Mouse (Mus musculus) MEL (cell line): ENCODE data around the gene 2310033P09Rik. TPM values are rescaled to one million over a fixed set of nuclear protein-coding genes. Genes with fewer than 3 reads are reported as not detected.

Experiments used
- DNase-seq: peaks from one replicate; pipeline ENCODE4 v3.0.0; 2011; ENCODE audit warnings: low read depth, low spot score
- H3K27ac ChIP-seq: 2 replicates; pipeline ENCODE4 v1.5.1; 2012; ENCODE audit warnings: low read depth, mild to moderate bottlenecking, control low read depth, low read length, moderate library complexity; ENCODE audit not compliant: control insufficient read depth
- H3K27me3 ChIP-seq, 2 experiments: fragments of 150-350 bp in 1 of 2; sonication (generic) in 1 of 2; 2 replicates each; pipeline ENCODE4 v1.6.1; 2012; ENCODE audit warnings: low read length in 2 of 2, mild to moderate bottlenecking in 2 of 2, improper control_type of control experiment in 1 of 2, moderate library complexity in 1 of 2; ENCODE audit not compliant: insufficient read depth in 2 of 2, control insufficient read depth in 1 of 2
- H3K36me3 ChIP-seq, 2 experiments: 2 replicates each; pipeline ENCODE4 v1.6.1; 2012 to 2014; ENCODE audit warnings: low read length in 2 of 2, improper control_type of control experiment in 1 of 2, inconsistent platforms in 1 of 2, mild to moderate bottlenecking in 1 of 2; ENCODE audit not compliant: insufficient read depth in 2 of 2, control insufficient read depth in 1 of 2
- H3K4me1 ChIP-seq, 2 experiments: fragments of 150-350 bp in 1 of 2; sonication (generic) in 1 of 2; 2 replicates each; pipeline ENCODE4 v1.6.1; 2012; ENCODE audit warnings: low read length in 2 of 2, improper control_type of control experiment in 1 of 2, mild to moderate bottlenecking in 1 of 2; ENCODE audit not compliant: insufficient read depth in 2 of 2, control insufficient read depth in 1 of 2
- H3K4me3 ChIP-seq, 2 experiments: fragments of 150-350 bp in 1 of 2; sonication (generic) in 1 of 2; 2 replicates each; pipeline ENCODE4 v1.5.1; 2012; ENCODE audit warnings: low read depth in 2 of 2, low read length in 2 of 2, mild to moderate bottlenecking in 2 of 2, moderate library complexity in 2 of 2, control low read depth in 1 of 2, improper control_type of control experiment in 1 of 2; ENCODE audit not compliant: control insufficient read depth in 1 of 2, insufficient read depth in 1 of 2
- H3K79me2 ChIP-seq: 2 replicates; pipeline ENCODE4 v1.6.1; 2012; ENCODE audit warnings: mild to moderate bottlenecking, low read length, moderate library complexity; ENCODE audit not compliant: control insufficient read depth, poor library complexity, insufficient read depth
- H3K9ac ChIP-seq: 2 replicates; pipeline ENCODE4 v1.6.1; 2012; ENCODE audit warnings: low read depth, mild to moderate bottlenecking, control low read depth, low read length, moderate library complexity; ENCODE audit not compliant: control insufficient read depth, poor library complexity, severe bottlenecking
- H3K9me3 ChIP-seq: fragments of 150-350 bp; sonication (generic); replicated peaks from 2 replicates; pipeline ENCODE4 v1.6.1; 2012; ENCODE audit warnings: mild to moderate bottlenecking, low read length, improper control_type of control experiment, moderate library complexity; ENCODE audit not compliant: insufficient read depth
- BHLHE40 ChIP-seq: IDR thresholded peaks from 2 replicates; pipeline ENCODE4 v1.6.1; 2012; ENCODE audit warnings: low read depth, mild to moderate bottlenecking, inconsistent platforms, low read length, improper control_type of control experiment, borderline replicate concordance
- CTCF ChIP-seq, 3 experiments: IDR thresholded peaks in 2 of 3; conservative IDR thresholded peaks in 1 of 3; 2 replicates each; pipeline ENCODE4 v1.5.1; 2011 to 2012; ENCODE audit warnings: low read length in 3 of 3, low read depth in 2 of 3, mild to moderate bottlenecking in 2 of 3, improper control_type of control experiment in 1 of 3, inconsistent platforms in 1 of 3, mixed read lengths in 1 of 3, moderate library complexity in 1 of 3; ENCODE audit not compliant: control insufficient read depth in 1 of 3, insufficient read depth in 1 of 3, poor library complexity in 1 of 3, severe bottlenecking in 1 of 3
- E2F4 ChIP-seq: IDR thresholded peaks from 2 replicates; pipeline ENCODE4 v1.6.1; 2011; ENCODE audit warnings: low read depth, low read length, improper control_type of control experiment, borderline replicate concordance
- ELF1 ChIP-seq: IDR thresholded peaks from 2 replicates; pipeline ENCODE4 v1.6.1; 2014; ENCODE audit warnings: low read depth, mild to moderate bottlenecking, inconsistent platforms, low read length, improper control_type of control experiment, moderate library complexity
- EP300 ChIP-seq, 2 experiments: IDR thresholded peaks; 2 replicates each; pipeline ENCODE4 v1.6.1; 2011; ENCODE audit warnings: improper control_type of control experiment in 2 of 2, low read length in 2 of 2, low read depth in 1 of 2, mild to moderate bottlenecking in 1 of 2
- GABPA ChIP-seq: IDR thresholded peaks from 2 replicates; pipeline ENCODE4 v1.6.1; 2012; ENCODE audit warnings: low read depth, mild to moderate bottlenecking, inconsistent platforms, low read length, improper control_type of control experiment, moderate library complexity
- KAT2A ChIP-seq: conservative IDR thresholded peaks from 2 replicates; pipeline ENCODE4 v1.6.1; 2012; ENCODE audit warnings: low read depth, low read length, improper control_type of control experiment, inconsistent platforms
- MAFK ChIP-seq: IDR thresholded peaks from 2 replicates; pipeline ENCODE4 v1.6.1; 2011; ENCODE audit warnings: low read depth, mild to moderate bottlenecking, low read length, improper control_type of control experiment, borderline replicate concordance
- MAZ ChIP-seq: IDR thresholded peaks from 2 replicates; pipeline ENCODE4 v1.6.1; 2012; ENCODE audit warnings: low read depth, mild to moderate bottlenecking, inconsistent platforms, low read length, improper control_type of control experiment
- MEF2A ChIP-seq: IDR thresholded peaks from 2 replicates; pipeline ENCODE4 v1.6.1; 2014; ENCODE audit warnings: low read depth, mild to moderate bottlenecking, inconsistent platforms, low read length, improper control_type of control experiment; ENCODE audit not compliant: poor library complexity, insufficient replicate concordance, severe bottlenecking; ENCODE audit errors: extremely low read depth
- MXI1 ChIP-seq: IDR thresholded peaks from 2 replicates; pipeline ENCODE4 v1.6.1; 2011; ENCODE audit warnings: mild to moderate bottlenecking, low read depth, low read length, improper control_type of control experiment
- MYB ChIP-seq: IDR thresholded peaks from 2 replicates; pipeline ENCODE4 v1.6.1; 2011; ENCODE audit warnings: mild to moderate bottlenecking, low read depth, low read length, improper control_type of control experiment
- NELFE ChIP-seq: IDR thresholded peaks from 2 replicates; pipeline ENCODE4 v1.6.1; 2011; ENCODE audit warnings: low read depth, low read length, improper control_type of control experiment
- NRF1 ChIP-seq: IDR thresholded peaks from 2 replicates; pipeline ENCODE4 v1.6.1; 2014; ENCODE audit warnings: low read depth, mild to moderate bottlenecking, inconsistent platforms, low read length, improper control_type of control experiment, moderate library complexity; ENCODE audit not compliant: poor library complexity, insufficient read depth, severe bottlenecking
- POLR2A ChIP-seq, 2 experiments: IDR thresholded peaks; 2 replicates each; pipeline ENCODE4 v1.6.1; 2011 to 2012; ENCODE audit warnings: low read length in 2 of 2, mild to moderate bottlenecking in 2 of 2, control low read depth in 1 of 2, improper control_type of control experiment in 1 of 2, low read depth in 1 of 2, moderate library complexity in 1 of 2; ENCODE audit not compliant: control insufficient read depth in 1 of 2, insufficient read depth in 1 of 2, poor library complexity in 1 of 2
- POLR2AphosphoS2 ChIP-seq: IDR thresholded peaks from 2 replicates; pipeline ENCODE4 v1.6.1; 2011; ENCODE audit warnings: low read length, improper control_type of control experiment
- POLR2AphosphoS5 ChIP-seq: IDR thresholded peaks from 2 replicates; pipeline ENCODE4 v1.6.1; 2012; ENCODE audit warnings: low read depth, borderline replicate concordance, mild to moderate bottlenecking, inconsistent platforms, low read length, moderate library complexity, mixed read lengths
- RCOR1 ChIP-seq: IDR thresholded peaks from 2 replicates; pipeline ENCODE4 v1.6.1; 2012; ENCODE audit warnings: low read depth, mild to moderate bottlenecking, inconsistent platforms, low read length, improper control_type of control experiment
- SIN3A ChIP-seq: IDR thresholded peaks from 2 replicates; pipeline ENCODE4 v1.6.1; 2012; ENCODE audit warnings: low read length, improper control_type of control experiment, inconsistent platforms
- TAL1 ChIP-seq: IDR thresholded peaks from 2 replicates; pipeline ENCODE4 v1.6.1; 2012; ENCODE audit warnings: mild to moderate bottlenecking, inconsistent platforms, low read length, moderate library complexity, mixed read lengths
- TBP ChIP-seq: IDR thresholded peaks from 2 replicates; pipeline ENCODE4 v1.8.0; 2011; ENCODE audit warnings: low read depth, low read length, improper control_type of control experiment
- TCF12 ChIP-seq: IDR thresholded peaks from 2 replicates; pipeline ENCODE4 v1.6.1; 2014; ENCODE audit warnings: low read depth, mild to moderate bottlenecking, inconsistent platforms, low read length, improper control_type of control experiment, moderate library complexity
- UBTF ChIP-seq: IDR thresholded peaks from 2 replicates; pipeline ENCODE4 v1.6.1; 2012; ENCODE audit warnings: low read depth, mild to moderate bottlenecking, inconsistent platforms, low read length, improper control_type of control experiment, moderate library complexity, borderline replicate concordance; ENCODE audit not compliant: insufficient read depth
- USF2 ChIP-seq, 2 experiments: IDR thresholded peaks; 2 replicates each; pipeline ENCODE4 v1.6.1; 2011 to 2012; ENCODE audit warnings: improper control_type of control experiment in 2 of 2, low read length in 2 of 2, borderline replicate concordance in 1 of 2, inconsistent platforms in 1 of 2, low read depth in 1 of 2, mild to moderate bottlenecking in 1 of 2; ENCODE audit not compliant: insufficient read depth in 1 of 2
- ZC3H11A ChIP-seq: IDR thresholded peaks from 2 replicates; pipeline ENCODE4 v1.6.1; 2012; ENCODE audit warnings: low read depth, mild to moderate bottlenecking, inconsistent platforms, low read length, improper control_type of control experiment
- ZMIZ1 ChIP-seq: IDR thresholded peaks from 2 replicates; pipeline ENCODE4 v1.6.1; 2012; ENCODE audit warnings: low read depth, mild to moderate bottlenecking, inconsistent platforms, low read length, improper control_type of control experiment, moderate library complexity
- polyA plus RNA-seq, 2 experiments: library from polyadenylated mRNA; stranded (reverse) in 1 of 2; unstranded in 1 of 2; fragments of >175 nt in 1 of 2; fragments of >200 nt in 1 of 2; gene quantifications; 2 replicates each; pipeline versions ENCODE4 v1.2.1 to v1.2.4; 2012; ENCODE audit warnings: low replicate concordance in 2 of 2, low read depth in 1 of 2; ENCODE audit not compliant: insufficient read length in 2 of 2, insufficient read depth in 1 of 2, missing spikeins in 1 of 2
- total RNA-seq: library from RNA; depleted of rRNA; stranded (reverse); fragments of 300-350 nt; gene quantifications from 2 replicates; pipeline ENCODE4 v1.2.3, GENCODE M21; 2012

Gene 2310033P09Rik
- total and polyA plus RNA-seq, 3 experiments = 35.5 to 59.8 TPM; not detected in 1

- no peak overlapping the region for H3K4me3 ChIP-seq
- H3K27ac ChIP-seq = no peak overlapping the region
- H3K79me2 ChIP-seq = no peaks in the 10 kb centered on the region
- H3K9ac ChIP-seq = no peak overlapping the region
- TF ChIP-seq NRF1 (no peak), ZC3H11A (no peak), MAZ (no peak), POLR2AphosphoS2 (no peak), ELF1 (no peak), CTCF (IDR thresholded peaks at IDR 0.05 in 2 of 3, conservative IDR thresholded peaks at IDR 0.05 in 1 of 3; ENCODE audit: control insufficient read depth in 1 of 3, insufficient read depth in 1 of 3, low read depth in 2 of 3, low read length in 3 of 3, poor library complexity in 1 of 3, severe bottlenecking in 1 of 3) (no peak), MYB (no peak), E2F4 (no peak), TBP (no peak), BHLHE40 (no peak), POLR2A (IDR thresholded peaks at IDR 0.05; ENCODE audit: control insufficient read depth in 1 of 2, insufficient read depth in 1 of 2, low read depth in 1 of 2, low read length in 2 of 2, poor library complexity in 1 of 2) (no peak), MEF2A (no peak), GABPA (no peak), KAT2A (no peak), POLR2AphosphoS5 (no peak), NELFE (no peak)
- H3K36me3 ChIP-seq = peaks cover 0 to 29% of the 10 kb centered on the region in 2 experiments; a peak in 2 of 4 replicates
- no peak for DNase-seq
- H3K9me3 ChIP-seq = no peaks in the 10 kb centered on the region
- peaks cover 29 to 33% of the 10 kb centered on the region in 2 experiments for H3K4me1 ChIP-seq
- H3K27me3 ChIP-seq = no peaks in the 10 kb centered on the region
Measured at GRCm38 (mm10) chr11:59169807-59170206, 38.3 kb upstream of the 2310033P09Rik start.

DNA sequence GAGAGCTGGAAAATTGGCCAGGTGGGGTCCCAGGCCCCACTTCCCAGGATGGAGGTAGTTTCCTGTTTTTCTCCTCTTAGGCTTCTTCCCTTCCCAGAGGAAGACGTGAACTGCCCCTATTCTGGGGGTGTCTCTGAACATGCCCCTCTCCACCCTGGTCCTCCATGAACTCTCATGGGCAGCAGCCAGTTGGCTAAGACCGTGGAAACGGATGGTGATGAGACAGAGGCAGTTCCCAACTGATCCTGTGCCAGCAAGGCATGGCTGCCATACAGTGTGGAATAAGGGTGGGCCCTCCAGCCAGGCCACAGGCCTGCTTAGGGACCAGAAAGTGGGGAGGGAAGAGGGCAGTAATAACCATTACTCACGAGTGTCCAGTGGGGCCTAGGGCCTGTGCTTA is 37.6 kb upstream of the 2310033P09Rik start:
- H3K9me3 ChIP-seq = no peaks in the 10 kb centered on the region
- H3K9ac ChIP-seq = no peak overlapping the region
- H3K27me3 ChIP-seq = no peaks in the 10 kb centered on the region
- DNase-seq = no peak
- H3K4me1 ChIP-seq = peaks cover 29 to 32% of the 10 kb centered on the region in 2 experiments
- no peak overlapping the region for H3K27ac ChIP-seq
- H3K36me3 ChIP-seq = peaks cover 0 to 25% of the 10 kb centered on the region in 2 experiments; a peak in 2 of 4 replicates
- TF ChIP-seq MAFK = no peak
- no peak for TF ChIP-seq MAZ
- no peak for TF ChIP-seq USF2 (IDR thresholded peaks at IDR 0.05; ENCODE audit: borderline replicate concordance in 1 of 2, insufficient read depth in 1 of 2, low read depth in 1 of 2, low read length in 2 of 2)
- no peak for TF ChIP-seq UBTF
- no peak for TF ChIP-seq SIN3A
- TF ChIP-seq TCF12 = no peak
- TF ChIP-seq ZMIZ1 = no peak
- TF ChIP-seq CTCF (IDR thresholded peaks at IDR 0.05 in 2 of 3, conservative IDR thresholded peaks at IDR 0.05 in 1 of 3; ENCODE audit: control insufficient read depth in 1 of 3, insufficient read depth in 1 of 3, low read depth in 2 of 3, low read length in 3 of 3, poor library complexity in 1 of 3, severe bottlenecking in 1 of 3) = no peak
- no peak for TF ChIP-seq MEF2A
- TF ChIP-seq MYB = no peak
- TF ChIP-seq TAL1 = no peak
- no peak for TF ChIP-seq EP300 (IDR thresholded peaks at IDR 0.05; ENCODE audit: low read depth in 1 of 2, low read length in 2 of 2)
- TF ChIP-seq POLR2AphosphoS2 = no peak
- no peak for TF ChIP-seq RCOR1
- TF ChIP-seq KAT2A = no peak
- no peak for TF ChIP-seq MXI1
- H3K4me3 ChIP-seq = no peak overlapping the region
- H3K79me2 ChIP-seq = no peaks in the 10 kb centered on the region
